Mouse (Mus musculus) layer of hippocampus, adult 9-11 months (tissue): ENCODE results near the gene Cyfip2.

Source experiments
- DNase-seq: peaks from one replicate; pipeline ENCODE4 v3.0.0; 2022

Gene Cyfip2

GRCm38 (mm10) chr11:46312523-46313035, at the start of gene Cyfip2:
Cyfip2 (minus strand) TSS chr11:46312859.
- DNase-seq: no peak

- DNase-seq: no peak
Observed at GRCm38 (mm10) chr11:46360991-46361665, 48.5 kb upstream of the Cyfip2 start.

GRCm38 (mm10) chr11:46358369-46358768, 45.7 kb upstream of the Cyfip2 start:
- no peak for DNase-seq

- DNase-seq: no peak
Observed at GRCm38 (mm10) chr11:46349681-46350410, 37.2 kb upstream of the Cyfip2 start.

GRCm38 (mm10) chr11:46348416-46348815, 35.8 kb upstream of the Cyfip2 start:
- DNase-seq: no peak

- DNase-seq: no peak
Observed at GRCm38 (mm10) chr11:46347756-46348155, 35.1 kb upstream of the Cyfip2 start.

- DNase-seq: no peak
Observed at GRCm38 (mm10) chr11:46343886-46344546, 31.4 kb upstream of the Cyfip2 start.

- no peak for DNase-seq
Observed at GRCm38 (mm10) chr11:46341960-46342359, 29.3 kb upstream of the Cyfip2 start.

- DNase-seq: no peak
Observed at GRCm38 (mm10) chr11:46336020-46336419, 23.4 kb upstream of the Cyfip2 start.

GRCm38 (mm10) chr11:46332217-46332616, 19.6 kb upstream of the Cyfip2 start:
- DNase-seq: no peak

GRCm38 (mm10) chr11:46326271-46327015, 13.8 kb upstream of the Cyfip2 start:
- DNase-seq: no peak

- no peak for DNase-seq
Observed at GRCm38 (mm10) chr11:46321559-46321958, 8.9 kb upstream of the Cyfip2 start.

- DNase-seq: no peak
Observed at GRCm38 (mm10) chr11:46314534-46314933, 1.9 kb upstream of the Cyfip2 start.

- no peak for DNase-seq
Observed at GRCm38 (mm10) chr11:46313851-46314250, 1.2 kb upstream of the Cyfip2 start.

GRCm38 (mm10) chr11:46311703-46312522, 746 bp downstream of the Cyfip2 start:
- DNase-seq: peak; percentile 61

GRCm38 (mm10) chr11:46311181-46311702, 1.4 kb downstream of the Cyfip2 start:
- no peak for DNase-seq

GRCm38 (mm10) chr11:46310647-46311063, 2.0 kb downstream of the Cyfip2 start:
- no peak for DNase-seq

GRCm38 (mm10) chr11:46309808-46310555, 2.7 kb downstream of the Cyfip2 start:
- DNase-seq: no peak

GRCm38 (mm10) chr11:46309111-46309741, 3.4 kb downstream of the Cyfip2 start:
- no peak for DNase-seq

GRCm38 (mm10) chr11:46308271-46308974, 4.2 kb downstream of the Cyfip2 start:
- no peak for DNase-seq
